Mouse (Mus musculus): ENCODE data around the gene Ypel3. TPM values are rescaled to one million over a fixed set of nuclear protein-coding genes. Genes with fewer than 3 reads are reported as not detected.

The Ypel3 gene
- polyA plus RNA-seq, 1 experiment from 2014 or later = 125 TPM

GRCm38 (mm10) chr7:126825403-126825802 is 48.6 kb downstream of the Ypel3 start:
- no peak for ATAC-seq (ENCODE audit: low FRiP score, low read depth)
- peaks cover 18% of the 10 kb centered on the region; the same call in 1 of the 2 replicates for H3K36me3 ChIP-seq
- peaks cover 37% of the 10 kb centered on the region for H3K4me1 ChIP-seq
- no peak overlapping the region; the same call in 1 of the 2 replicates for H3K27ac ChIP-seq (replicated peaks)
- H3K9me3 ChIP-seq = no peaks in the 10 kb centered on the region
- peak overlapping the region; percentile 76 for H3K4me2 ChIP-seq (replicated peaks)
- no peak overlapping the region for H3K9ac ChIP-seq (replicated peaks)
- 22% methylated on average over 8 of the region's 8 CpGs for WGBS
- 0 out of 2 replicates have a peak overlapping the region, but pooled peaks have one; percentile 9 for H3K4me3 ChIP-seq
- H3K27me3 ChIP-seq = peaks cover 17% of the 10 kb centered on the region

- 77% methylated on average over 5 of the region's 5 CpGs for WGBS
- H3K27ac ChIP-seq (replicated peaks) = no peak overlapping the region
- no peaks in the 10 kb centered on the region for H3K9me3 ChIP-seq
- no peak overlapping the region for H3K4me3 ChIP-seq
- no peak overlapping the region for H3K4me2 ChIP-seq (replicated peaks)
- no peak for ATAC-seq (ENCODE audit: low FRiP score, low read depth)
- no peak overlapping the region for H3K9ac ChIP-seq (replicated peaks)
- H3K27me3 ChIP-seq = peaks cover 17% of the 10 kb centered on the region
- H3K4me1 ChIP-seq = peaks cover 37% of the 10 kb centered on the region
- peaks cover 18% of the 10 kb centered on the region; the same call in 1 of the 2 replicates for H3K36me3 ChIP-seq
Observed at GRCm38 (mm10) chr7:126825952-126826351, 49.2 kb downstream of the Ypel3 start.

Other genes starting within 250 kb of the Ypel3 start
- 200 and 222 TPM in 2 replicates for gene Eif3c, start 210.5 kb upstream of the Ypel3 start, polyA plus RNA-seq (2016; fragmentation: Nextera tagmentation; extraction: Ambion mirVana)
- gene Apobr, start 192.0 kb upstream of the Ypel3 start, polyA plus RNA-seq (2016; fragmentation: Nextera tagmentation; extraction: Ambion mirVana) = 0.27 and 0.63 TPM in 2 replicates
- gene Cln3, start 191.1 kb upstream of the Ypel3 start, polyA plus RNA-seq (2016; fragmentation: Nextera tagmentation; extraction: Ambion mirVana) = 26.1 and 29.2 TPM in 2 replicates
- not detected in 2 replicates for gene Il27, start 182.0 kb upstream of the Ypel3 start, polyA plus RNA-seq (2016; fragmentation: Nextera tagmentation; extraction: Ambion mirVana)
- 4.4 and 7.9 TPM in 2 replicates for gene Nupr1, start 146.1 kb upstream of the Ypel3 start, polyA plus RNA-seq (2016; fragmentation: Nextera tagmentation; extraction: Ambion mirVana)
- 44.1 and 46.4 TPM in 2 replicates for gene Sgf29, start 127.6 kb upstream of the Ypel3 start, polyA plus RNA-seq (2016; fragmentation: Nextera tagmentation; extraction: Ambion mirVana)
- gene Sult1a1, start 100.5 kb upstream of the Ypel3 start, polyA plus RNA-seq (2016; fragmentation: Nextera tagmentation; extraction: Ambion mirVana) = 0.45 and 1.1 TPM in 2 replicates
- 151 TPM in 2 replicates for gene Bola2, start 81.6 kb upstream of the Ypel3 start, polyA plus RNA-seq (2016; fragmentation: Nextera tagmentation; extraction: Ambion mirVana)
- 16.6 and 19.1 TPM in 2 replicates for gene Slx1b, start 81.2 kb upstream of the Ypel3 start, polyA plus RNA-seq (2016; fragmentation: Nextera tagmentation; extraction: Ambion mirVana)
- 60.8 and 65.9 TPM in 2 replicates for gene Coro1a, start 69.2 kb upstream of the Ypel3 start, polyA plus RNA-seq (2016; fragmentation: Nextera tagmentation; extraction: Ambion mirVana)
- 56.1 and 58.0 TPM in 2 replicates for gene Mapk3, start 17.4 kb upstream of the Ypel3 start, polyA plus RNA-seq (2016; fragmentation: Nextera tagmentation; extraction: Ambion mirVana)
- gene Gdpd3, start 10.6 kb upstream of the Ypel3 start, polyA plus RNA-seq (2016; fragmentation: Nextera tagmentation; extraction: Ambion mirVana) = 2.0 and 2.4 TPM in 2 replicates
- gene Tbx6, start 4.5 kb downstream of the Ypel3 start, polyA plus RNA-seq (2016; fragmentation: Nextera tagmentation; extraction: Ambion mirVana) = 0.64 and 0.65 TPM in 2 replicates
- 315 and 323 TPM in 2 replicates for gene Ppp4c, start 15.5 kb downstream of the Ypel3 start, polyA plus RNA-seq (2016; fragmentation: Nextera tagmentation; extraction: Ambion mirVana)
- gene Fam57b, start 20.7 kb downstream of the Ypel3 start, polyA plus RNA-seq (2016; fragmentation: Nextera tagmentation; extraction: Ambion mirVana) = 19.3 and 20.0 TPM in 2 replicates
- not detected in 2 replicates for gene 4930451I11Rik, start 54.7 kb downstream of the Ypel3 start, polyA plus RNA-seq (2016; fragmentation: Nextera tagmentation; extraction: Ambion mirVana)
- 6.3 and 7.7 TPM in 2 replicates for gene Doc2a, start 70.5 kb downstream of the Ypel3 start, polyA plus RNA-seq (2016; fragmentation: Nextera tagmentation; extraction: Ambion mirVana)
- gene Hirip3, start 85.0 kb downstream of the Ypel3 start, polyA plus RNA-seq (2016; fragmentation: Nextera tagmentation; extraction: Ambion mirVana) = 43.1 and 51.6 TPM in 2 replicates
- 90.9 and 96.0 TPM in 2 replicates for gene Ino80e, start 85.4 kb downstream of the Ypel3 start, polyA plus RNA-seq (2016; fragmentation: Nextera tagmentation; extraction: Ambion mirVana)
- 68.3 and 71.0 TPM in 2 replicates for gene Taok2, start 107.7 kb downstream of the Ypel3 start, polyA plus RNA-seq (2016; fragmentation: Nextera tagmentation; extraction: Ambion mirVana)
- 32.7 and 36.5 TPM in 2 replicates for gene Tmem219, start 146.0 kb downstream of the Ypel3 start, polyA plus RNA-seq (2016; fragmentation: Nextera tagmentation; extraction: Ambion mirVana)
- 50.5 and 53.7 TPM in 2 replicates for gene Kctd13, start 151.9 kb downstream of the Ypel3 start, polyA plus RNA-seq (2016; fragmentation: Nextera tagmentation; extraction: Ambion mirVana)
- gene Asphd1, start 172.6 kb downstream of the Ypel3 start, polyA plus RNA-seq (2016; fragmentation: Nextera tagmentation; extraction: Ambion mirVana) = 1.6 and 2.7 TPM in 2 replicates
- gene Sez6l2, start 173.6 kb downstream of the Ypel3 start, polyA plus RNA-seq (2016; fragmentation: Nextera tagmentation; extraction: Ambion mirVana) = 13.8 and 16.9 TPM in 2 replicates
- 81.1 and 87.2 TPM in 2 replicates for gene Cdipt, start 199.0 kb downstream of the Ypel3 start, polyA plus RNA-seq (2016; fragmentation: Nextera tagmentation; extraction: Ambion mirVana)
- gene Cdiptos, start 199.1 kb downstream of the Ypel3 start, polyA plus RNA-seq (2016; fragmentation: Nextera tagmentation; extraction: Ambion mirVana) = 1.0 and 1.3 TPM in 2 replicates
- gene Mvp, start 237.7 kb downstream of the Ypel3 start, polyA plus RNA-seq (2016; fragmentation: Nextera tagmentation; extraction: Ambion mirVana) = 5.0 and 5.8 TPM in 2 replicates
- 0.32 and 0.39 TPM in 2 replicates for gene Pagr1b, start 239.5 kb downstream of the Ypel3 start, polyA plus RNA-seq (2016; fragmentation: Nextera tagmentation; extraction: Ambion mirVana)
- gene Pagr1a, start 240.4 kb downstream of the Ypel3 start, polyA plus RNA-seq (2016; fragmentation: Nextera tagmentation; extraction: Ambion mirVana) = 53.1 and 65.0 TPM in 2 replicates
- gene Gm42742, start 244.1 kb downstream of the Ypel3 start, polyA plus RNA-seq (2016; fragmentation: Nextera tagmentation; extraction: Ambion mirVana) = 56.8 and 66.8 TPM in 2 replicates
- gene Prrt2, start 244.3 kb downstream of the Ypel3 start, polyA plus RNA-seq (2016; fragmentation: Nextera tagmentation; extraction: Ambion mirVana) = 4.3 and 5.5 TPM in 2 replicates

All from midbrain, embryonic 12.5 days (tissue).